Mouse (Mus musculus) kidney, postnatal 10 days (tissue): ENCODE measurements at regions not wholly inside any gene's neighbourhood (a gene's known extent, or its start where the extent isn't known, plus 50 kb on each side); places are given as distances from the start of the nearest gene placed in this dataset.

ENCODE experiments used
- DNase-seq: peaks from one replicate; pipeline ENCODE4 v3.0.0; 2021; ENCODE audit warnings: mixed read lengths

GRCm38 (mm10) chr16:64391440-64392197 lies 210.6 kb downstream of the Csnka2ip start:
- DNase-seq = no peak

- no peak for DNase-seq
These were observed 233.4 kb downstream of the Csnka2ip start for GRCm38 (mm10) chr16:64368608-64369399.

GRCm38 (mm10) chr16:64347940-64348339 lies 254.3 kb downstream of the Csnka2ip start:
- no peak for DNase-seq

- DNase-seq = no peak
These were observed 269.2 kb downstream of the Csnka2ip start for GRCm38 (mm10) chr16:64332887-64333455.

- no peak for DNase-seq
These were observed 269.9 kb downstream of the Csnka2ip start for GRCm38 (mm10) chr16:64332195-64332886.

GRCm38 (mm10) chr16:64329264-64330060 lies 272.7 kb downstream of the Csnka2ip start:
- no peak for DNase-seq

GRCm38 (mm10) chr16:64318796-64319493 lies 283.3 kb downstream of the Csnka2ip start:
- no peak for DNase-seq

GRCm38 (mm10) chr16:64316831-64317230 lies 285.4 kb downstream of the Csnka2ip start:
- no peak for DNase-seq

GRCm38 (mm10) chr16:64293507-64293906 lies 308.7 kb downstream of the Csnka2ip start:
- DNase-seq = no peak

- no peak for DNase-seq
These were observed 316.9 kb downstream of the Csnka2ip start for GRCm38 (mm10) chr16:64285306-64285705.

GRCm38 (mm10) chr16:64275860-64276597 lies 326.2 kb downstream of the Csnka2ip start:
- no peak for DNase-seq

- DNase-seq = no peak
These were observed 326.8 kb downstream of the Csnka2ip start for GRCm38 (mm10) chr16:64275420-64275819.

GRCm38 (mm10) chr16:64264960-64265736 lies 337.1 kb downstream of the Csnka2ip start:
- no peak for DNase-seq

GRCm38 (mm10) chr16:64251155-64251554 lies 351.1 kb downstream of the Csnka2ip start:
- no peak for DNase-seq

- DNase-seq = no peak
These were observed 353.5 kb downstream of the Csnka2ip start for GRCm38 (mm10) chr16:64248743-64249142.

GRCm38 (mm10) chr16:64245942-64246341 lies 356.3 kb downstream of the Csnka2ip start:
- DNase-seq = no peak

- no peak for DNase-seq
These were observed 360.4 kb upstream of the Epha3 start for GRCm38 (mm10) chr16:64224336-64224735.

GRCm38 (mm10) chr16:64216671-64217070 lies 352.7 kb upstream of the Epha3 start:
- DNase-seq = no peak

GRCm38 (mm10) chr16:64211895-64212294 lies 347.9 kb upstream of the Epha3 start:
- peak; percentile 5 for DNase-seq
